Mouse (Mus musculus) thymus, adult 2 months (tissue): ENCODE results near the gene Ext2. TPM values are rescaled to one million over a fixed set of nuclear protein-coding genes. Genes with fewer than 3 reads are reported as not detected.

Experiments used
- DNase-seq: peaks from one replicate; pipeline ENCODE4 v3.0.0; 2021
- H3K27ac ChIP-seq: fragments of 200-500 bp; 2 replicates; pipeline ENCODE4 v1.5.1; 2012; ENCODE audit warnings: low read length, control low read depth; ENCODE audit not compliant: control insufficient read depth, insufficient read depth
- H3K27me3 ChIP-seq: fragments of 200-500 bp; 2 replicates; pipeline ENCODE4 v1.6.1; 2012; ENCODE audit warnings: mild to moderate bottlenecking, low read length, moderate library complexity, mixed read lengths; ENCODE audit not compliant: control insufficient read depth, insufficient read depth
- H3K36me3 ChIP-seq: fragments of 200-500 bp; 2 replicates; pipeline ENCODE4 v1.6.1; 2012; ENCODE audit warnings: mild to moderate bottlenecking, low read length, moderate library complexity; ENCODE audit not compliant: control insufficient read depth, insufficient read depth
- H3K4me1 ChIP-seq: fragments of 200-500 bp; replicated peaks from 2 replicates; pipeline ENCODE4 v1.6.1; 2012; ENCODE audit warnings: low read length; ENCODE audit not compliant: control insufficient read depth, insufficient read depth
- H3K4me3 ChIP-seq: fragments of 200-500 bp; 2 replicates; pipeline ENCODE4 v1.5.1; 2012; ENCODE audit warnings: mild to moderate bottlenecking, low read length, control low read depth, moderate library complexity; ENCODE audit not compliant: control insufficient read depth, insufficient read depth
- CTCF ChIP-seq: fragments of 200-500 bp; IDR thresholded peaks from 2 replicates; pipeline ENCODE4 v1.5.1; 2012; ENCODE audit warnings: mild to moderate bottlenecking, control low read depth, low read length, moderate library complexity, borderline replicate concordance; ENCODE audit not compliant: control insufficient read depth, poor library complexity, insufficient read depth; ENCODE audit errors: extremely low read depth
- POLR2A ChIP-seq: fragments of 200-500 bp; IDR thresholded peaks from 2 replicates; pipeline ENCODE4 v1.6.1; 2012; ENCODE audit warnings: mild to moderate bottlenecking, low read length, control low read depth, moderate library complexity; ENCODE audit not compliant: control insufficient read depth, poor library complexity, insufficient read depth; ENCODE audit errors: extremely low read depth
- WGBS: fragments of 180-500 bp; shearing (Covaris S2); methylation state at CpG from one replicate; pipeline ENCODE4 v1.1.7; 2018; 5-methylcytosine and 5-hydroxymethylcytosine counted together
- polyA plus RNA-seq: library from polyadenylated mRNA; depleted of rRNA; stranded (reverse); fragments of >200 nt; gene quantifications from 2 replicates; pipeline ENCODE4 v1.2.3, GENCODE M21; 2012; rRNA removed

Ext2 gene
- polyA plus RNA-seq, 1 experiment = 46.6 TPM

DNA sequence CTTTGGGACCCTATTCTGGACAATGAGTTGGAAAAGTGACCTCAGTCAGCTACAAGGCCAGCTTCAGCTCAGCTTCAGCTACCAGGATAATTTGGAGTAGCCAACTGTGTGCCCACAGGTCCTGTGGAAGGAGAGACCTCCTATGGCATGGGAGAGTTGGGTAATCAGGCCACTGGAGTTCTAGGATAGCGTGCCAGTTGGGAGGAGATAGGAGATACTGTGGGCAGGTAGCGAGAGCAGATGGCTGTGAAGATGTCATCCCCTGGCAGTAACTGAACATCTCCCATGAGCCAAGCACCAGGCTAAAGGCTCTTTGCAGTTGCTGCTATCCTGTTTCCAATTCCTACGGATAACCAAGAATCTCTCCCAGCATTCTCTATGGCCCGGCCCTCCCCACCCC, 187.8 kb downstream of the Ext2 start:
- Histone ChIP-seq H3K4me1 (no peaks in the 10 kb centered on the region), H3K27me3 (no peaks in the 10 kb centered on the region), H3K27ac (no peak overlapping the region), H3K36me3 (no peaks in the 10 kb centered on the region), H3K4me3 (no peak overlapping the region)
- DNase-seq = no peak
- TF ChIP-seq POLR2A (no peak), CTCF (no peak)
- 97% methylated on average over 4 of the region's 4 CpGs for WGBS

DNA sequence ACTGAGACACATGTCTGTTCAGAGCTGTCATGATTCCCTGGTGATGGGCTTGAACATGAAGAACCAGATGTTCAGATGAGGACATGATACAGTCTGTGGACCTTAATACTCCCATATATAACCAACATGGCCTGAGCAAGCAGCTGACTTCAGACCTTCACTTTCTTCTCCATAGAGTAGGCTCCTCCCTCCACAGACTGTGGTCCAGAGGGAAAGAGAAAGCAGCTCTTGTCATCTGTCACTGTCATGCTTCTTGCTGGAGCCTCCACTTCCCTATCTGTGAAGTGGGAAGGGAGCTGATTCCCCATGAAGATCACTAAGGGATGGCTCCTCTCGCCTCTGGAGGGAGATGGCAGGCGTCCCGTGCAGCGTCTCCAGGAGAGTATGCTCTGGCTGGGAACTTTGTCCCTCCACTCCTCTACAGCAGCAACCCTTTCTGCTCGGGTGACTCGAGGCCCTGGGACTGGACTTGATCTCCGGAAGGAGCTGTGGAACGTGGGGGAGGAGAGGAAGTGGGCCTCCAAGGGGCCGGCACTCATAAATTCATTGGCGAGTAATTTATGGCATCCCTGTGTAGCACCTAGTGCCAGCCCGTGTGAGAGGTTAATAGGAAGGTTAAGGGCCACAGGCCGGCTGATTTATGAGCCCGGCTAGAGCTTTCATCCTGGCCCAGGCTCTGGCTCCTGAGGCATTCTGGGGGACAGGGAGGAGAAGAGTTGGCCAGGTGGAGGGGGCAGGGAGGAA, 197.5 kb downstream of the Ext2 start:
- Histone ChIP-seq H3K27me3 (no peaks in the 10 kb centered on the region), H3K4me1 (no peaks in the 10 kb centered on the region), H3K27ac (no peak overlapping the region), H3K36me3 (no peaks in the 10 kb centered on the region), H3K4me3 (no peak overlapping the region)
- TF ChIP-seq CTCF (no peak), POLR2A (no peak)
- DNase-seq = no peak
- 24% methylated on average over 13 of the region's 13 CpGs for WGBS

DNA sequence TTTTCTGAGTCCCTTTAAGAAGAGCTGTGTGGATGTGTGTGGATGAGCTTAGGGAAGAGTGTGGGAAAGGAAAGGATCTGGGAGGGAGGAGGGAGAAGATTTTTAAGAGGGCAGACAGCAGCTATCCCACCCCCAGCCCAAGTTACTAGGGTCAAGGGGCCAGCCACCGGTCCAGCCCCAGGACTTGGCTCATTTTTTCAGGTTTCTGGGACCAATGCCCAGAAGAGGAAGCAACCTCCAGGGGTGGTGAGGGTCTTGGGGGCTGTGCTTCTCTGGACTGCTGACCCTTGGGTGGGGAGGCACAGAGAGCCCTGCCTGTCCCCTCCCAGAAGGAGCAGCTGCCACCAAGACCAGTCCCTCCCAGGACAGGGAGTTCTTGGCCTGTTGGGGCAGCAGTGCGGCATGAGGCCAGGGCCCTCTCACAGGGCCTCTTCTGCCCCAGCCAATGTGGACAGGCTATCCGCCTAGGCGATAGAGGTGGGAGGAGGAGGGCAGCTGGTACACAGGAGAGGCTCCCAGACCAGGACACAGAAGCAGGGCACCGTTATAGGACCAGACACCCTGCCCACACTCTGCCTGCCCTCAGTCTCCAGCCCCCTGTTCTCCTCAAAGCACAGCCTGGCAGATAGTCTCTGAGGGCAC, 203.0 kb downstream of the Ext2 start:
- WGBS = 83% methylated on average over 5 of the region's 5 CpGs
- Histone ChIP-seq H3K27ac (no peak overlapping the region), H3K27me3 (no peaks in the 10 kb centered on the region), H3K4me3 (no peak overlapping the region), H3K4me1 (no peaks in the 10 kb centered on the region), H3K36me3 (no peaks in the 10 kb centered on the region)
- no peak for DNase-seq
- TF ChIP-seq CTCF (no peak), POLR2A (no peak)

DNA sequence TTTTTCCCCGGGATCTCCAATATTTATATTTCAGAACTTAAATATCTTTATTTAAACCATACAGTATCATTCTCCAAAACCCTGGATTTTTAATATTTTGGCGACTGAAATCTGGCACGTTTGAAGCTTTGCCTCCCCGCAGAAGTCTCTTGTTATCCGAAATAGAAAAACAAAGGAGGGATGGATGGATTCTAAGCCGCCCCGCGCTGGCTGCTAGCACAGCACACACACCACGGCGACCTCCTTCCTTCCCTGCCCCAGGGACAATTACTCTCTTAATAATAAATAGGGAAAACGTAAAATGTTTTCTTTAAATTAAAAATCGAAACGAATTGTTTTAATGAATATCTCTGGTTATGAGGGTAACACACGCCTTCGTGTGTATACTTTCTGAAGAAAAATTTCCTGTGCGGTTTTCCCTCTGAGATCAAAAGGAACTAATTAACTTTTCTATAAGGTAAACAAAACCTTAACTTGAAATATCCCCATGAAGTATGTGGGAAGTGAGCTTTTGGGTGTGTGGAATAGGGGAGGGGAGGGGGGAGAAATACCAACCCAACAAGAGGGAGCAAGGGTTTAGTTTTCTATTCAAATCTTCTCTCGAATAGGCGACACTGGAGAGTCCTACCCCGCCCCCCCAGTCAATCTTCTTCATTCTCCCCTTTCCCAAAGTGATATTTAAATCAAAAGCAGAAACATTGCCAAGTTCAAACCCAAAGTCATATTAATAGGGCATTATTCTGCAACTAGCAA, 203.7 kb downstream of the Ext2 start:
- Histone ChIP-seq H3K27me3 (no peaks in the 10 kb centered on the region), H3K4me1 (no peaks in the 10 kb centered on the region), H3K27ac (no peak overlapping the region), H3K36me3 (no peaks in the 10 kb centered on the region), H3K4me3 (no peak overlapping the region)
- no peak for DNase-seq
- TF ChIP-seq CTCF (no peak), POLR2A (no peak)
- WGBS = 82% methylated on average over 19 of the region's 19 CpGs

DNA sequence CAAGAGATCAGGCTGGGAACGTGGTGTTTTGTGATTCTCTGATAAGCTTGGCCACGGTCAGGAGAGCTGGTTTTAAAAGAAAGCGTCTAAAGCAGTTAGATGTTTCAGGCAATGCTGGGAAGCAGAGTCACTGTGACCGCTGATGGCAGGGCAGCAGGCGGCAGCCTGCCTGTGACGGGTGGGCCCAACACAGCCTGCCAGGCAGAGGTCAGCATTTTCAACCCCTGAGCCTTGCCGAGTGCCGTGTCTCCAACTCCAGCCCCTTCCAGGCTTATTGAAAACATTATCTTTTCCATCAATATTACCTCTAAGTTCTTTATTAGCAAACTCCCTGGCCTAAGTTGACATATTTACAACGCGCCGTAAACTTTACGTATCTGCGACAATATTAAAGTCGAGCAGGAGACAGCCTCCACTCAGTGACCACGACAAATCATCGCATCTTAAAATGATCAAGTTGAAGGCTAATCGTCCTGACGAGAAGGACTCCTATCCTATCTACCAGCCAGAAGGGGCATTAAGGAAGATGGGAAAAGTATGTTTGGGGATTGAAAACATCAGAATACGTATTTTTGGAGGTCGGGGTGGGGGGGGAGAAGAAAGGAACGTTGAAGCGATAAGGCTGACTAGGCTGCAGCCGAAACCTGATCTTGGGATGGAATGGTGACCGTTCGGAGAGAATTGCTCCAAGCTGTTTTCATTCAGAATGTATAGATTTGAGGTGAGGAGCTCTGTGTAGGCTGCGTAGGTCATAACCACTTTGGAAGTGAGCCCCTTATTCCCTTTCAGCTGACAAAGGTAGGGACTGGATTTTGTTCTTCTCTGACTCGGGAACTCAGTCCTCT, 206.3 kb downstream of the Ext2 start:
- TF ChIP-seq CTCF (no peak), POLR2A (no peak)
- 92% methylated on average over 27 of the region's 27 CpGs for WGBS
- no peaks in the 10 kb centered on the region for H3K4me1 ChIP-seq
- H3K27ac ChIP-seq = no peak overlapping the region
- H3K36me3 ChIP-seq = no peaks in the 10 kb centered on the region
- no peaks in the 10 kb centered on the region for H3K27me3 ChIP-seq
- H3K4me3 ChIP-seq = no peak overlapping the region
- no peak for DNase-seq

DNA sequence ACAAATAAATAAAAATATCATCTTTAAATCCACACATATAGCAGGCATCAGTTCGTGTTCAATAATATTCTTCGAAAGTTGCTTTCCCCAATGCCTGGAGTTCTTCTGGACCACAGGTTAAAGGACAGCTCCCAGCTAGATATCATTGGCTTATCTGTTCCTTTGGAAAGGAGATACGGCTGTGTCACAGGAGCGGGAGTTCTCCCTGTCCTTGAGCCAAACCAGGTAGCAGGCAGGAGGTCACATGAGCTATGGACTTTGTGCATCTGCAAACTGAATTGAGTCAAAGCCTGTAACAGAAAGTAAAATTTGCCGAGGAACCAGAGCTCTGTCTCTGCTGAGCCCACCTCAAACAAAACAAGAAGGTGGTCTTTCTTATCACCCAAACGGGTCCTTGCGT, 209.3 kb downstream of the Ext2 start:
- WGBS = 86% methylated on average over 7 of the region's 7 CpGs
- Histone ChIP-seq H3K4me1 (no peaks in the 10 kb centered on the region), H3K36me3 (no peaks in the 10 kb centered on the region), H3K27me3 (no peaks in the 10 kb centered on the region), H3K27ac (no peak overlapping the region), H3K4me3 (no peak overlapping the region)
- TF ChIP-seq POLR2A (no peak), CTCF (no peak)
- DNase-seq = no peak

Other genes with a start within 250 kb of the Ext2 start
- 0.23 and 0.32 TPM in 2 replicates for gene Alx4, start 180.2 kb downstream of the Ext2 start, polyA plus RNA-seq
- gene Accs, start 27.4 kb upstream of the Ext2 start, polyA plus RNA-seq = 30.3 and 30.4 TPM in 2 replicates
- gene Accsl, start 46.6 kb upstream of the Ext2 start, polyA plus RNA-seq = 0.23 and 0.46 TPM in 2 replicates
- 7.4 and 8.6 TPM in 2 replicates for gene Gm13889, start 134.6 kb upstream of the Ext2 start, polyA plus RNA-seq
- not detected in 2 replicates for gene Gm27027, start 173.8 kb upstream of the Ext2 start, polyA plus RNA-seq
- gene Alkbh3, start 188.2 kb upstream of the Ext2 start, polyA plus RNA-seq = 44.5 and 54.3 TPM in 2 replicates